Mouse (Mus musculus) embryonic fibroblast, embryonic 13.5 days (primary cell): ENCODE measurements at regions not wholly inside any gene's neighbourhood (a gene's known extent, or its start where the extent isn't known, plus 50 kb on each side); places are given as distances from the start of the nearest gene placed in this dataset.

ENCODE experiments used
- H3K27ac ChIP-seq: 2 replicates; pipeline ENCODE4 v1.5.1; 2012; ENCODE audit warnings: low read length, control low read depth, inconsistent platforms; ENCODE audit not compliant: insufficient read depth
- H3K4me1 ChIP-seq: 2 replicates; pipeline ENCODE4 v1.6.1; 2011; ENCODE audit warnings: low read length; ENCODE audit not compliant: control insufficient read depth, insufficient read depth
- H3K4me3 ChIP-seq: 2 replicates; pipeline ENCODE4 v1.5.1; 2011; ENCODE audit warnings: mild to moderate bottlenecking, control low read depth, low read length; ENCODE audit not compliant: insufficient read depth
- CTCF ChIP-seq: IDR thresholded peaks from 2 replicates; pipeline ENCODE4 v1.5.1; 2011; ENCODE audit warnings: mild to moderate bottlenecking, control low read depth, low read length, moderate library complexity, borderline replicate concordance; ENCODE audit not compliant: insufficient read depth
- POLR2A ChIP-seq: IDR thresholded peaks from 2 replicates; pipeline ENCODE4 v1.6.1; 2011; ENCODE audit warnings: low read depth, mild to moderate bottlenecking, control low read depth, low read length, moderate library complexity

DNA sequence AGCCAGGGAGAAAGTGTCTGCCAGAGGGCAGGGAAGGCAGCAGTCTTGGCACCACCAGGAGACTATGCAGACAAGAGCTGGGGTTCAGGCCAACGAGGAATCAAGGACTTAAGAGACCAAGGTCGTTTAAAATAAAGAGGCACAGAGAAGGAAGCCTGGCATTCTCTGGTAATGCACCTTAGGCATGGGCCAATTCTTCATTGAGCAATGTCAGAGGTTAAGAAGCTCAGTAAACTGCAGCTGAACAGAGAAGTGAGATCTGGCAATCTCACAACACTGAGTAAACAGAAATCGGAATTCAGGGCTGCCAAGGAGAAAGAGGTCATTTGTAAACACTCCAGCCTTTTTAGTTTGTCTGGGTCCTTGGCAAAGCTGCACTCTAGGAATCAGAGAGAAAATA is 572.2 kb downstream of the Epha4 start:
- Histone ChIP-seq H3K27ac (no peak overlapping the region), H3K4me1 (no peaks in the 10 kb centered on the region), H3K4me3 (no peak overlapping the region)
- TF ChIP-seq CTCF (no peak), POLR2A (no peak)

DNA sequence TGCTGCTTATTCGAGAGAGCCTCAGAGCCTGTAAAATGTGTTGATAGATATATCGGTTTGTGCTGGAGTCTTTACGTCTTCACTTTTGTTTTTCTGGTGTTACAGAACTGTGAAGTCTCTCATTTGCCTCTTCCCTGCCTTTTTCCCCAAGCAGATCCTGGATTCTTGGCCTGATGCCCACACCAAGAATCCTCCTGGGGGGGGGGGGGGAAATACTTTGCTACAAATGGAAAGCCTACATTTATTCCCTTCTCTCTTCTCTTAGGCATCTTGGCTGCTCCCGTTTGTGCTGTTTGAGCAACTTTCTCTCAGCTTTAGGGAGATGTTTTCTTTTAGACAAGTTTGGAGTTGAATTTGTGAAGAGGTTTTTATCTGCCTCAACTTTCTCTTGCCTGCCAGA is 570.8 kb downstream of the Epha4 start:
- H3K27ac ChIP-seq: no peak overlapping the region
- H3K4me3 ChIP-seq: no peak overlapping the region
- H3K4me1 ChIP-seq: no peaks in the 10 kb centered on the region
- TF ChIP-seq CTCF: no peak
- no peak for TF ChIP-seq POLR2A

DNA sequence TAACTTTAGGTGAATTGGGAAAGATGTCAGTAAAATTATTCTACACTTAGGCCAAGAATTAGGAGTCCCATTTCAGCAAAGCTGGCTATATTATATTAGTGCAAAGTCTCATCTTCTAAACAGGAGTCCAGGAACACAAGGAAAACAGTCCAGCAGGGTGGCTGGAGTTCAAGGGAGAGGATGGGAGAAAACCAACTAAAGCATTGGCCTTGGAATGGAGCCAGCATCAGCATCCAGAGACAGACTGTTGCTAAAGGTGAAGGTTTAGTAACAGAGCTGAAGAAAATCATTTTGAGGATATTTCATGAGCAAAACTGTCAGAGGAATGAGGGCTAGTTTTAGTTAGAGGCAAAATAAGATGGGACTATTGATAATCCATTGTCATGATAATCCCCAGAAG is 559.9 kb downstream of the Epha4 start:
- TF ChIP-seq POLR2A (no peak), CTCF (no peak)
- H3K4me3 ChIP-seq: no peak overlapping the region
- H3K4me1 ChIP-seq: no peaks in the 10 kb centered on the region
- H3K27ac ChIP-seq: no peak overlapping the region

DNA sequence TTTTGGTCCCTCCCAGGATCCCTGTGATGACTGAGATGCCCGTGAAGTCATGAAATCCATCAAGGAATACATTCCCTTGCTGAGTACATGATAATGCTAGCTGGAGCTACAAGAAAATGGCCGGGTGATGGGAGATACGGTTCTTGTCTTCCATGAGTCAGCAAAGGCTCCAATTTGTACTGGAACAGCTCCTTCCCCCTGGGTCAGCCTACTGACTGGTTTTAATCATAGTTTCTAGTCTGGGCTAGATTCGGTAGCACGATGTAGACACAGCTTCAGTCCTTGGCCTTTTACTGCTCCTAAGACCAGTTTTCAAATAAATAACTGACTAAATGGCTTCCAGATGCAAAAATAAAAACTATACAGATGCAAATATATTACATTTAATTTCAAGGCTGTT is 557.5 kb downstream of the Epha4 start:
- H3K4me1 ChIP-seq: no peaks in the 10 kb centered on the region
- TF ChIP-seq CTCF: no peak
- no peak for TF ChIP-seq POLR2A
- no peak overlapping the region; the same call in 1 of the 2 replicates for H3K27ac ChIP-seq
- no peak overlapping the region for H3K4me3 ChIP-seq

DNA sequence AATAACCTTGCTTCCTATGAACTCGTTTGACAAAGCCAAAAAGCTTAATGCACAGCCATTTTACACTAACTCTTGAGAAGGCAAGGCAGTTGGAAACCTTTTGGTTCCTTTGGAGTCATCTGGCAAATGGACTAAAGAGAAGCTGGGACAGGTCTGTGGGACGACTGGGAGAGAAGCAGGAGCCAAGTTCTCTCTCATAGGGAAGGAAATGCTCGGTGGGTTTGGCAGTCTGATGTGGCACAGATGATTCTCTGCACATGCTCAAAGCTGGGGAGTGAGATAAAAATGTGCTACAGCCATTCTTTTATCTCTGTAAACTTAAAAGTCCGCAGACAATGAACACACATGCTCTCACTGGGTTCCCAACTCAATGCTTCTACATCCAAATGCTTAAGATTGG is 556.2 kb downstream of the Epha4 start:
- Histone ChIP-seq H3K27ac (no peak overlapping the region), H3K4me3 (no peak overlapping the region), H3K4me1 (no peaks in the 10 kb centered on the region)
- no peak for TF ChIP-seq POLR2A
- no peak for TF ChIP-seq CTCF

DNA sequence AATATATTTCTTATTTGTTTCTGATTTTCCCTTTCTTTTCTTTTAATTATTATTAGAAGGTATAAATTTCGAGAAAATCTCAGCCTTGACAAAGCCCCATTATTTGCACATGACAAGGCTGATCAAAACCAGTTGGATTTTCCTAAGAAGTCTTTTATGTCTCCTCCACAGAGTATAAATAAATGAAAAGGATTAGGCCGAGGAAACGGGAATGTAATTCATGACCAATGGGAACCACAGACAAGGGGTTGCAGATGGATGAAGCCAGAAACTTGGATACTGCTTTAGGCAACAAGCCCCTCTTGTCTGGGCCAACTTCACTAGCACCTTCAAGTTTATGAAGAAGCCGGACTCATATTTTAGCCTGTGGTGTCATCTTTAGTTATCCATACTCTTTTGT is 542.4 kb downstream of the Epha4 start:
- Histone ChIP-seq H3K4me3 (no peak overlapping the region), H3K27ac (no peak overlapping the region), H3K4me1 (no peaks in the 10 kb centered on the region)
- TF ChIP-seq POLR2A (no peak), CTCF (no peak)

DNA sequence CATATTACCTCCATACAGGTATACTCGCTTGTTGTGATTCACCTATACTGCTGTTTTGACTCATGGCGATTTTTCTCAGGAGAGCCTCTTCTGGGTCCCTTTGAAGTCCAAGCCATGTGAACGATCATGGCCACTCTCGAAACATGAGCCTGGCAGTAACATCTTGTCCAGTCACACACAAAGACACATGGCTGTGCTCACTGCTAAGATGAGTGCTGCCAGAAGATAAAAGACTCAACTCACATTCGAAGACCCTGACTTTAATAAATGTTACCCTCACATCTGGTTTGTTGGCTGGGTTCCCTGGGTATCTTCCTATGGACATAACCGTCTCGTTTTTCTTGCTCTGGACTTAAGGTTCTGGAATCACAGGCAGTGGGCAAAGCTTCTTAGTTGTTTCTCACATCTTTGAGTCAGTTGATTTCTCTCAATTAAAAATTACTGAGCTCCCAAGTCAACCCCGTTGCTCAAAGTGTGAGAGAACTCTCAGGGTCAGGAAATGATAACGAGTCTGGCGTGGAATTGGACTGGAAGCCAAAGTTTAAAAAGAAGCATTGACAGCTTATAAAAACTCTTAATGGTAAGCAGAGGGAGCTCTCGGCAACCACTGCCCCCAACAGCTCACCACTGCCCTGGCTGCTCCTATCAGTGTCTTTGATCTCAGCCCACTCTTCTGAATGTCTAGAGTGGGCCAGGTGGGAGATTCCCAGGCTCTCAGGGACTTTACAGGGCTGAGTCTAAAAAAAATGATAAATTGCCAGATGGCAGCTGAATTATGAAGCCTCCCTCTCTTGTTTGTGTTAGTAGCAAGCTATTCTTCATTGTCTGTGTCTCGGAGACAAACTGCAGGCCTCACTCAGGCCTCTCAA is 539.6 kb downstream of the Epha4 start:
- Histone ChIP-seq H3K4me3 (no peak overlapping the region), H3K4me1 (no peaks in the 10 kb centered on the region), H3K27ac (no peak overlapping the region)
- TF ChIP-seq POLR2A (no peak), CTCF (no peak)

DNA sequence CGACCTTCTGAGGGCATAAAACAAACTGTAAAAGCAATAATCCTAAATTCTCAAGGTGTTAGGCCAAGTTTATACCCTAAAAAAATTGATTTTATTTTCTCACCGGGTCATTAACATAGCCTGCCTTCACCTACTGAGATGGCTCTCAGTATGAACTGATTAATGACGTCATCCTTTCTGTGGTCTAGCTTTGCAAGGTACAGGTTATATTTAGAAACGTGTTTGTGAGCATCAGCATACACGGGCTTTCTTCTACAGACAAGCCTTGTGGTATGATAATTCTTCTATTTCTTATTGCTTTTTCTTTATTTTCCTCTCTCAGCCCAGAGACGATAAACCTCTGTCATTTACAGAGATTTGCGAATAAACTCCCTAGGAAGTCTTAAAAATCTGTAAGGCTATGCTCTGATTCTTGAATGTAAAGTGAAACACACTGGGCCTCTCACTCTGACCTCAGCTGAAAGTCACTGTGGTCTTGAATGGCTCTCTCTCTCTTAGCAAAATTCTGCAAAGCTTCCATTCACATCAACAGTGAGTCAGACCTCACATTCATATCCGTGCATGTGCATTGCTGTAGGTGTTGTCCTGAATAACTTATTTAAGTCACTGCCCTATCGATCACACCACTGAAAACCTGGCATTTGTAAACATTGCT is 534.3 kb downstream of the Epha4 start:
- no peak overlapping the region for H3K4me3 ChIP-seq
- H3K4me1 ChIP-seq: no peaks in the 10 kb centered on the region
- H3K27ac ChIP-seq: no peak overlapping the region
- TF ChIP-seq CTCF (no peak), POLR2A (no peak)

DNA sequence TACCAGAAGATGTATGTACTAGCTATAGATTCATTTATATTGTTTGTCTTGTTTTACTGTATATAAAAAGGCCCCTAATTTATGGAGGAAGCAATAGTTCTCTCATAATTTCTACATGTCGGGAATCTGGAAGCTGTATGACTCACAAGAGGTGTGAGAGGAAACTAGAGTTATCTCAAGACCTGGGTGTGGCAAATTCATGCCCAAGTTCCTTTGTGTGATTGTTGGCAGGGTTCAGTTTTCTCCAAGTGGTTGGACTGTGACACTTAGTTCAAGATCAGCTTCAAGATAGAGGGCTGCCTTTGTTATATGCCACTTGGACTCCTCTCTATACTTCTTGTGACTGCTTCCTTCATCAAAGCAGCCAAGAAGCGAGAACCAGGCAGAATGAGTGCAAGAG is 521.1 kb downstream of the Epha4 start:
- Histone ChIP-seq H3K27ac (no peak overlapping the region), H3K4me3 (no peak overlapping the region), H3K4me1 (no peaks in the 10 kb centered on the region)
- TF ChIP-seq POLR2A (no peak), CTCF (no peak)

DNA sequence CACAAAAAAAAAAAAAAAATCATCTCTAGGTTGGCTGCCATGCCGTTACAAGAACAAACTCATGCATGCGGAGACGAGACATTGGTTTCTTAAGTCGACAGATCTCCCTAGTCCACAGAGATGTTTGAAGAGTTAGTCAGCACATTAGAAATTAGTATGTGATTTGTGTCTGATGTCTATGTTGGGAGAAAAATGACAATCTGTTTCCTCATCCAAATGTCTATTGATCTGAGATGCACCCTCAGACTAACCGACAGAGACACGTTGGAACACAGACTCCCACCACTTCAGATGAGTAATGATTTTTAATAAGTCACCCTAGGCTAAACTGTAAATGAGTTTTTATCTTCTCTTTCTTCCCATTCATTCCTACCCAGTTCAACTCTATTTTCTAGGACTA is 506.9 kb downstream of the Epha4 start:
- TF ChIP-seq CTCF (no peak), POLR2A (no peak)
- Histone ChIP-seq H3K4me3 (no peak overlapping the region), H3K27ac (0 out of 2 replicates have a peak overlapping the region, but pooled peaks have one; percentile 28), H3K4me1 (no peaks in the 10 kb centered on the region)
